Mouse (Mus musculus): ENCODE measurements around the gene Lrp5. TPM values are rescaled to one million over a fixed set of nuclear protein-coding genes. Genes with fewer than 3 reads are reported as not detected.

Gene Lrp5
- polyA plus RNA-seq, 1 experiment, result 0.41 TPM

DNA sequence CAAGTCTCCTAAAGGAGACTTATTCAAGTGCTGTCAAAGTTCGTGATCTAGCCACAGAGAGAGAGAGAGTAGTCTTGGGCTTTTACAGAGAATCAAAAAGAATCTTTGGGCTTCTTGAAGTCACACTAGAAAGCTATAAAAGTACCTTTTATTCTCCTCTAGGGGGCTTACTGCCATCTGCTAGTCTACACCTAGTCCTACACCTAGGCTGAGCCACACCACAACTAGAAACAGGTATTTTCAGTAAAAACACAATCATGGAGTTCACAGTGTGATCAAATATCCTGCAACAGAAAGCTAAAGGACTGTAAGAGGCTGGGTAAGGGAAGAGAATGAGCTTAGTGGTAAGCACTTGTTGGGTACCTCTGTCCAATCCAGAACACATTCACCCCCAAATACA lies 138.1 kb downstream of the Lrp5 start:
- Histone ChIP-seq H3K36me3 (ENCODE audit: control insufficient read depth) (peaks cover 42% of the 10 kb centered on the region), H3K4me3 (replicated peaks) (no peak overlapping the region), H3K4me1 (ENCODE audit: control insufficient read depth) (peaks cover 7% of the 10 kb centered on the region), H3K27me3 (ENCODE audit: control insufficient read depth) (no peaks in the 10 kb centered on the region), H3K9me3 (ENCODE audit: control insufficient read depth, low read length) (no peaks in the 10 kb centered on the region)
- no peak for TF ChIP-seq TAL1 (IDR thresholded peaks at IDR 0.05; ENCODE audit: low read length)

GRCm38 (mm10) chr19:3544995-3545394 lies 141.4 kb downstream of the Lrp5 start:
- Histone ChIP-seq H3K4me3 (replicated peaks) (no peak overlapping the region), H3K9me3 (ENCODE audit: control insufficient read depth, low read length) (no peaks in the 10 kb centered on the region)
- TF ChIP-seq TAL1 (IDR thresholded peaks at IDR 0.05; ENCODE audit: low read length) (no peak), GATA1 (IDR thresholded peaks at IDR 0.05; ENCODE audit: low read length) (no peak)

GRCm38 (mm10) chr19:3542591-3542990 lies 143.8 kb downstream of the Lrp5 start:
- peaks cover 80% of the 10 kb centered on the region for H3K36me3 ChIP-seq (ENCODE audit: control insufficient read depth)
- TF ChIP-seq GATA1 (IDR thresholded peaks at IDR 0.05; ENCODE audit: low read length) (no peak), TAL1 (IDR thresholded peaks at IDR 0.05; ENCODE audit: low read length) (no peak)
- H3K9me3 ChIP-seq (ENCODE audit: control insufficient read depth, low read length), result no peaks in the 10 kb centered on the region
- H3K4me3 ChIP-seq (replicated peaks), result no peak overlapping the region
- H3K27me3 ChIP-seq (ENCODE audit: control insufficient read depth), result no peaks in the 10 kb centered on the region
- peaks cover 13% of the 10 kb centered on the region for H3K4me1 ChIP-seq (ENCODE audit: control insufficient read depth)

More at GRCm38 (mm10) chr19:3544995-3545394, 141.4 kb downstream of the Lrp5 start:
- peaks cover 7% of the 10 kb centered on the region for H3K4me1 ChIP-seq (ENCODE audit: control insufficient read depth)
- no peaks in the 10 kb centered on the region for H3K27me3 ChIP-seq (ENCODE audit: control insufficient read depth)
- peaks cover 68% of the 10 kb centered on the region for H3K36me3 ChIP-seq (ENCODE audit: control insufficient read depth)

DNA sequence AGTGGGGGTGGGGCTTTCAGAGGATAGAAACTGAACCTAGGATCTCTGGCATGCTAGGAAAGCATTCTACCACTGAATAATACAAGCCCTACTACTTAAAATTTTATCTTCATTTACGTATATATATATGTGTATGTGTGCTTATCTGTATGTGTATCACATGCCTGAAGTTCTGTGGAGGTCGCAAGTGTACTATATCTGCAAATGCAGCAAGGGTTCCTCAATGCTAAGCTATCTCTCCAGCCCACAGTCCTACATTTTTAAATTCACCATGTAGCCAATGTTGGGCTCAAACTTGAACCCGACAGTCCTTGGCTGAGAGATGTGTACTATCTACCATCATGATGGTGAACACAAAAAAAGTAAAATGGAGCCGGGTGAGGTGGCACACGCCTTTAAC lies 145.4 kb downstream of the Lrp5 start:
- Histone ChIP-seq H3K36me3 (ENCODE audit: control insufficient read depth) (peaks cover 73% of the 10 kb centered on the region), H3K27me3 (ENCODE audit: control insufficient read depth) (no peaks in the 10 kb centered on the region), H3K4me1 (ENCODE audit: control insufficient read depth) (peaks cover 13% of the 10 kb centered on the region), H3K9me3 (ENCODE audit: control insufficient read depth, low read length) (no peaks in the 10 kb centered on the region), H3K4me3 (replicated peaks) (no peak overlapping the region)
- TF ChIP-seq TAL1 (IDR thresholded peaks at IDR 0.05; ENCODE audit: low read length), result no peak
- TF ChIP-seq GATA1 (IDR thresholded peaks at IDR 0.05; ENCODE audit: low read length), result no peak

DNA sequence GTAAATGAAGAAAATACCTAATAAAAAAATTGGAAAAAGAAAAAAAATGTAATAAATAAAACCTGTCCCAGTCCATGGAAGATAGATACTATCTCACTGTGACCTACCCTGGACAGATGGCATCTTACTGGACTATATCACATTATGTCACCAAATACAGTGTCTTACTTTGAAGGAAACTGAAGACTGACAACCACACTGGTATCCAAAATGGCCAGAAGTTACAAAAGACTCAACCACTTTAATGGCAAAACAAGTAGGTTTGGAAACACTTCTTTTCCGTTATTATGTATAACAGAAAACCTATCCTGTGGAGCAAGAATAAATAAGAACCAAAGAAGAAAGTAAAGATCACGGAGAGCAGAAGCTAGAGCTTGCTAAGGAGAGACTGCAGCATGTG lies 146.1 kb downstream of the Lrp5 start:
- Histone ChIP-seq H3K36me3 (ENCODE audit: control insufficient read depth) (peaks cover 71% of the 10 kb centered on the region), H3K9me3 (ENCODE audit: control insufficient read depth, low read length) (no peaks in the 10 kb centered on the region), H3K4me3 (replicated peaks) (no peak overlapping the region), H3K4me1 (ENCODE audit: control insufficient read depth) (peaks cover 14% of the 10 kb centered on the region), H3K27me3 (ENCODE audit: control insufficient read depth) (no peaks in the 10 kb centered on the region)
- TF ChIP-seq TAL1 (IDR thresholded peaks at IDR 0.05; ENCODE audit: low read length), result no peak

- TF ChIP-seq TAL1 (IDR thresholded peaks at IDR 0.05; ENCODE audit: low read length) (no peak), GATA1 (IDR thresholded peaks at IDR 0.05; ENCODE audit: low read length) (no peak)
- H3K36me3 ChIP-seq (ENCODE audit: control insufficient read depth), result peaks cover 69% of the 10 kb centered on the region
- no peak overlapping the region for H3K4me3 ChIP-seq (replicated peaks)
- no peaks in the 10 kb centered on the region for H3K9me3 ChIP-seq (ENCODE audit: control insufficient read depth, low read length)
- peaks cover 16% of the 10 kb centered on the region for H3K4me1 ChIP-seq (ENCODE audit: control insufficient read depth)
- H3K27me3 ChIP-seq (ENCODE audit: control insufficient read depth), result no peaks in the 10 kb centered on the region
Measured at GRCm38 (mm10) chr19:3539456-3539855, 146.9 kb downstream of the Lrp5 start.

- peaks cover 24% of the 10 kb centered on the region for H3K4me1 ChIP-seq (ENCODE audit: control insufficient read depth)
- H3K4me3 ChIP-seq (replicated peaks), result no peak overlapping the region
- H3K27me3 ChIP-seq (ENCODE audit: control insufficient read depth), result no peaks in the 10 kb centered on the region
- no peaks in the 10 kb centered on the region for H3K9me3 ChIP-seq (ENCODE audit: control insufficient read depth, low read length)
- peaks cover 65% of the 10 kb centered on the region for H3K36me3 ChIP-seq (ENCODE audit: control insufficient read depth)
- TF ChIP-seq TAL1 (IDR thresholded peaks at IDR 0.05; ENCODE audit: low read length) (no peak), GATA1 (IDR thresholded peaks at IDR 0.05; ENCODE audit: low read length) (no peak)
Measured at GRCm38 (mm10) chr19:3537658-3538057, 148.7 kb downstream of the Lrp5 start.

DNA sequence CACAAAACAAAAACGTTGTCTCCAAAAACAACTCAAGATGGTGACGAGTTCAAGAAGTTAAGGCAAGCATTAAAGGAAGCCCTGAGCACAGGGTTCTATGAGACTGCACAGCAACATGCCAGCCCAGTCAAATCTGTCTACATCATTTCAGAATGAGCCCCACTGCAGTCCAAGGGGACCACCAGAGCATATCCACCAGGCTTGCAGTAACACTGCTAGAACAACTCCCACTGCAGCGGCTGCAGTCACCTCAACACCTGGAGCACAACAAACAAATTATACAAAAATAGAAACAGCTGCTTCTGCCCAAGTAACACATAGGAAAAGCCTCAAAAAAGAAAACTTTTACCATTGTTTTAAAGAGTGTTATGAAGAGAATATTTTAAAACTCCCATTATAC lies 151.4 kb downstream of the Lrp5 start:
- H3K9me3 ChIP-seq (ENCODE audit: control insufficient read depth, low read length), result no peaks in the 10 kb centered on the region
- H3K27me3 ChIP-seq (ENCODE audit: control insufficient read depth), result no peaks in the 10 kb centered on the region
- H3K36me3 ChIP-seq (ENCODE audit: control insufficient read depth), result peaks cover 45% of the 10 kb centered on the region
- no peak for TF ChIP-seq GATA1 (IDR thresholded peaks at IDR 0.05; ENCODE audit: low read length)
- no peak for TF ChIP-seq TAL1 (IDR thresholded peaks at IDR 0.05; ENCODE audit: low read length)
- no peak overlapping the region for H3K4me3 ChIP-seq (replicated peaks)
- peaks cover 25% of the 10 kb centered on the region for H3K4me1 ChIP-seq (ENCODE audit: control insufficient read depth)

Other genes starting within 250 kb of the Lrp5 start
- 6.2 and 7.3 TPM in 2 replicates for gene Ppp6r3, start 110.8 kb downstream of the Lrp5 start, polyA plus RNA-seq (2012)
- 0.99 and 1.6 TPM in 2 replicates for gene 1810055G02Rik, start 21.7 kb upstream of the Lrp5 start, polyA plus RNA-seq (2012)
- 0.24 and 0.52 TPM in 2 replicates for gene Kmt5b, start 80.9 kb upstream of the Lrp5 start, polyA plus RNA-seq (2012)
- 0.70 and 0.82 TPM in 2 replicates for gene Chka, start 165.2 kb upstream of the Lrp5 start, polyA plus RNA-seq (2012)
- 0.96 and 1.2 TPM in 2 replicates for gene Tcirg1, start 220.6 kb upstream of the Lrp5 start, polyA plus RNA-seq (2012)
- 6.4 and 20.4 TPM in 2 replicates for gene Ndufs8, start 226.2 kb upstream of the Lrp5 start, polyA plus RNA-seq (2012)
- gene Aldh3b1, start 243.2 kb upstream of the Lrp5 start, polyA plus RNA-seq (2012), result not detected in 2 replicates
- gene Unc93b1, start 248.6 kb upstream of the Lrp5 start, polyA plus RNA-seq (2012), result 0.65 and 0.77 TPM in 2 replicates